Mouse (Mus musculus): Measurements from ENCODE around the gene Tmem176a. TPM values are rescaled to one million over a fixed set of nuclear protein-coding genes. Genes with fewer than 3 reads are reported as not detected.
"Not testable (repeated sequence)": the region's sequence is repeated elsewhere in the genome, so short reads cannot be mapped to it uniquely, and the experiment has no call there.

Tmem176a gene
- polyA plus RNA-seq (2015; fragmentation: Nextera tagmentation; extraction: Ambion mirVana), result 72.2 and 77.0 TPM in 2 replicates

- H3K36me3 ChIP-seq, result peaks cover 20% of the 10 kb centered on the region
- ATAC-seq (ENCODE audit: low read depth) (peak; percentile 56), DNase-seq (no peak)
- peak within 1 kb of the TSS; percentile 50 for H3K4me3 ChIP-seq (replicated peaks)
- H3K4me2 ChIP-seq, result peak within 1 kb of the TSS; percentile 53
- no peaks in the 10 kb centered on the region for H3K27me3 ChIP-seq
- 24% methylated on average over 7 of the region's 7 CpGs for WGBS (ENCODE audit: insufficient replicate concordance)
- peak within 1 kb of the TSS; percentile 69 for H3K27ac ChIP-seq
- peak within 1 kb of the TSS; percentile 54 for H3K9ac ChIP-seq
- H3K4me1 ChIP-seq (replicated peaks), result peaks cover 5% of the 10 kb centered on the region; the same call in 1 of the 2 replicates
- H3K9me3 ChIP-seq (replicated peaks), result no peaks in the 10 kb centered on the region
Observed at GRCm38 (mm10) chr6:48840371-48840969, at the start of gene Tmem176a. Gene Tmem176a (plus strand): TSS chr6:48840919.

- Histone ChIP-seq H3K4me2 (no peak overlapping the region), H3K4me3 (replicated peaks) (no peak overlapping the region), H3K9ac (no peak overlapping the region), H3K36me3 (no peaks in the 10 kb centered on the region), H3K9me3 (replicated peaks) (no peaks in the 10 kb centered on the region), H3K4me1 (replicated peaks) (no peaks in the 10 kb centered on the region), H3K27me3 (no peaks in the 10 kb centered on the region), H3K27ac (no peak overlapping the region)
- 20% methylated on average over 1 of the region's 1 CpGs for WGBS (ENCODE audit: insufficient replicate concordance)
- DNase-seq (no peak), ATAC-seq (ENCODE audit: low read depth) (no peak)
Observed at GRCm38 (mm10) chr6:48801897-48802296, 38.8 kb upstream of the Tmem176a start.

- H3K27me3 ChIP-seq, result no peaks in the 10 kb centered on the region
- H3K4me2 ChIP-seq, result no peak overlapping the region
- DNase-seq (no peak), ATAC-seq (ENCODE audit: low read depth) (no peak)
- H3K27ac ChIP-seq, result no peak overlapping the region
- no peak overlapping the region for H3K9ac ChIP-seq
- H3K4me3 ChIP-seq (replicated peaks), result no peak overlapping the region
- no peaks in the 10 kb centered on the region for H3K4me1 ChIP-seq (replicated peaks)
- H3K36me3 ChIP-seq, result no peaks in the 10 kb centered on the region
- no peaks in the 10 kb centered on the region for H3K9me3 ChIP-seq (replicated peaks)
Observed at GRCm38 (mm10) chr6:48803406-48804051, 37.2 kb upstream of the Tmem176a start.

GRCm38 (mm10) chr6:48804346-48804745 is 36.4 kb upstream of the Tmem176a start:
- DNase-seq (no peak), ATAC-seq (ENCODE audit: low read depth) (no peak)
- no peak overlapping the region for H3K4me2 ChIP-seq
- H3K9me3 ChIP-seq (replicated peaks), result no peaks in the 10 kb centered on the region
- WGBS (ENCODE audit: insufficient replicate concordance), result 51% methylated on average over 5 of the region's 5 CpGs
- H3K27ac ChIP-seq, result no peak overlapping the region
- no peaks in the 10 kb centered on the region for H3K36me3 ChIP-seq
- no peak overlapping the region for H3K4me3 ChIP-seq (replicated peaks)
- no peak overlapping the region for H3K9ac ChIP-seq
- no peaks in the 10 kb centered on the region for H3K4me1 ChIP-seq (replicated peaks)
- H3K27me3 ChIP-seq, result no peaks in the 10 kb centered on the region

- Histone ChIP-seq H3K9me3 (replicated peaks) (no peaks in the 10 kb centered on the region), H3K9ac (no peak overlapping the region), H3K36me3 (no peaks in the 10 kb centered on the region), H3K27me3 (no peaks in the 10 kb centered on the region), H3K4me2 (no peak overlapping the region), H3K27ac (no peak overlapping the region), H3K4me1 (replicated peaks) (no peaks in the 10 kb centered on the region), H3K4me3 (replicated peaks) (no peak overlapping the region)
- DNase-seq, result no peak
- WGBS (ENCODE audit: insufficient replicate concordance), result 65% methylated on average over 3 of the region's 3 CpGs
- no peak for ATAC-seq (ENCODE audit: low read depth)
Observed at GRCm38 (mm10) chr6:48806746-48807145, 34.0 kb upstream of the Tmem176a start.

GRCm38 (mm10) chr6:48809494-48810219 is 31.1 kb upstream of the Tmem176a start:
- WGBS (ENCODE audit: insufficient replicate concordance), result 59% methylated on average over 3 of the region's 3 CpGs
- no peak for DNase-seq
- H3K27ac ChIP-seq, result no peak overlapping the region
- H3K4me3 ChIP-seq (replicated peaks), result no peak overlapping the region
- no peaks in the 10 kb centered on the region for H3K9me3 ChIP-seq (replicated peaks)
- no peaks in the 10 kb centered on the region for H3K27me3 ChIP-seq
- no peak overlapping the region for H3K9ac ChIP-seq
- no peaks in the 10 kb centered on the region for H3K36me3 ChIP-seq
- no peaks in the 10 kb centered on the region for H3K4me1 ChIP-seq (replicated peaks)
- H3K4me2 ChIP-seq, result no peak overlapping the region
- ATAC-seq (ENCODE audit: low read depth), result no peak

GRCm38 (mm10) chr6:48815013-48815412 is 25.7 kb upstream of the Tmem176a start:
- Histone ChIP-seq H3K27ac (no peak overlapping the region), H3K36me3 (no peaks in the 10 kb centered on the region), H3K4me3 (replicated peaks) (no peak overlapping the region), H3K9me3 (replicated peaks) (no peaks in the 10 kb centered on the region), H3K27me3 (no peaks in the 10 kb centered on the region), H3K9ac (no peak overlapping the region), H3K4me2 (no peak overlapping the region), H3K4me1 (replicated peaks) (no peaks in the 10 kb centered on the region)
- ATAC-seq (ENCODE audit: low read depth), result no peak
- no peak for DNase-seq

GRCm38 (mm10) chr6:48817815-48818214 is 22.9 kb upstream of the Tmem176a start:
- WGBS (ENCODE audit: insufficient replicate concordance), result 2% methylated on average over 6 of the region's 6 CpGs
- Histone ChIP-seq H3K9ac (no peak overlapping the region), H3K27ac (no peak overlapping the region), H3K9me3 (replicated peaks) (no peaks in the 10 kb centered on the region), H3K4me2 (no peak overlapping the region), H3K4me1 (replicated peaks) (no peaks in the 10 kb centered on the region), H3K36me3 (no peaks in the 10 kb centered on the region), H3K27me3 (no peaks in the 10 kb centered on the region), H3K4me3 (replicated peaks) (no peak overlapping the region)
- ATAC-seq (ENCODE audit: low read depth) (no peak), DNase-seq (peak; percentile 20)

GRCm38 (mm10) chr6:48821991-48822785 is 18.5 kb upstream of the Tmem176a start:
- ATAC-seq (ENCODE audit: low read depth); DNase-seq: not testable (repeated sequence)

GRCm38 (mm10) chr6:48825016-48825415 is 15.7 kb upstream of the Tmem176a start:
- H3K27ac ChIP-seq, result peak overlapping the region; percentile 47
- H3K36me3 ChIP-seq, result no peaks in the 10 kb centered on the region
- H3K4me2 ChIP-seq, result no peak overlapping the region
- H3K9ac ChIP-seq, result no peak overlapping the region
- H3K4me1 ChIP-seq (replicated peaks), result peaks cover 11% of the 10 kb centered on the region
- H3K9me3 ChIP-seq (replicated peaks), result no peaks in the 10 kb centered on the region
- ATAC-seq (ENCODE audit: low read depth) (peak; percentile 61), DNase-seq (no peak)
- H3K27me3 ChIP-seq, result no peaks in the 10 kb centered on the region
- WGBS (ENCODE audit: insufficient replicate concordance), result 52% methylated on average over 7 of the region's 7 CpGs
- H3K4me3 ChIP-seq (replicated peaks), result no peak overlapping the region

More at GRCm38 (mm10) chr6:48821991-48822785, 18.5 kb upstream of the Tmem176a start:
- H3K27ac ChIP-seq; H3K27me3 ChIP-seq; H3K36me3 ChIP-seq; H3K4me2 ChIP-seq; H3K4me3 ChIP-seq (replicated peaks); H3K4me1 ChIP-seq (replicated peaks); H3K9me3 ChIP-seq (replicated peaks); H3K9ac ChIP-seq: not testable (repeated sequence)
- WGBS (ENCODE audit: insufficient replicate concordance), result 69% methylated on average over 7 of the region's 7 CpGs

GRCm38 (mm10) chr6:48828976-48829375 is 11.7 kb upstream of the Tmem176a start:
- Histone ChIP-seq H3K27me3 (no peaks in the 10 kb centered on the region), H3K4me3 (replicated peaks) (no peak overlapping the region), H3K4me2 (no peak overlapping the region), H3K9ac (no peak overlapping the region), H3K4me1 (replicated peaks) (peaks cover 16% of the 10 kb centered on the region), H3K9me3 (replicated peaks) (no peaks in the 10 kb centered on the region), H3K36me3 (peaks cover 14% of the 10 kb centered on the region), H3K27ac (no peak overlapping the region)
- ATAC-seq (ENCODE audit: low read depth) (no peak), DNase-seq (no peak)
- WGBS (ENCODE audit: insufficient replicate concordance), result 59% methylated on average over 1 of the region's 1 CpGs

All from liver, embryonic 13.5 days (tissue).